Comparison of ENCODE assay signal across 9 mouse cellular contexts in the genomic region with DNA sequence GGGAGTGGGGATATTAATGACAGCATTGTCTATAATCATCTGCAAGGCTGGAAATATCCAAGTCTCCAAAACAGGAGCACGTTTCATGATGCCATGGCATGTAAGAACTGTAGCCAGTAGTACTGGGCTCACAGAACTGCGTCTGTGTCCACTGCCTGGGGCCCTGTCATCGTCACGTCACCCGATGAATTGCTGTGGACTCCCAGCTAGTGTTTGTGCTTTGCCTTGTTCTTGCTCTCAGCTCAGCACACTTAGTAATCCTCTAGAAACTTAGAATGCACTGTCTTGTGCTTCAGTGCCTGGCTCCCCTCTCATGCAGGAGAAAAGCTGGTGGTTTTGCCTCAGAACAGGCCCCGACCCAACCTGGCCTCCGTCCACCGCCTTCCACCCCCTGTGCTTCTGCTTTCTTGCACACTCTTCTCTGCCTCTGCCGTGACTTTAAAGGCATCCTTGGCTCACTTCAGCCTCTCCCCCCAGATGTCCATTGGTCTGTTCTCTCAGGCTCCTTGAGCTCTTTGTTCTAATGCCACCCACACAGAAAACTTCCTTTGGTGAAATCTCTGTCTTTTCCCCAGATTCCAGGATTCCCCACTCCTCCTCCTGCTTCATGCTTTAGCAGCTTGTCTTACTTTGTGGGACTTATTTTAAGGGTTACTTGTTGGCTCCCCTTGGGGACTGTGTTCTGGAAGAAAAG. TPM values are rescaled to one million over a fixed set of nuclear protein-coding genes. Genes with fewer than 3 reads are reported as not detected.
A peak's percentile ranks its signal among the peaks of the same experiment; 100 is the strongest.
DNase-seq lines count a peak whose midpoint lies in the region; ATAC-seq and TF ChIP-seq lines count a peak whose summit lies in the region.
"Had no signal": no experiment of that assay in that cellular context is flagged by ENCODE, and none has a peak within 500 bp of the region (broad histone marks: within the 10 kb centered on the region; RNA-seq: fewer than 3 reads in every experiment).

No protein-coding gene starts in this region.

- ATAC-seq in intestine, embryonic 14.5 days (replicated peaks; ENCODE audit: low FRiP score, low TSS enrichment, low read depth): no peak; the same call in 1 of the 2 replicates
- no peak for ATAC-seq in intestine, postnatal 0 days
- ATAC-seq in forebrain, embryonic 13.5 days: no peak
- ATAC-seq in limb, embryonic 15.5 days (ENCODE audit: insufficient number of reproducible peaks, low FRiP score, low TSS enrichment, low read depth): no peak

- H3K27ac ChIP-seq in intestine, embryonic 14.5 days (ENCODE audit: low read depth): peak overlapping the region; percentile 73
- H3K27ac ChIP-seq in intestine, postnatal 0 days (ENCODE audit: low read depth, low read length): no peak overlapping the region
- H3K27ac ChIP-seq in forebrain, embryonic 13.5 days: peak overlapping the region; percentile 45; the same call in 1 of the 2 replicates
- H3K27ac ChIP-seq in limb, embryonic 15.5 days: peak overlapping the region; percentile 89

- 37% methylated on average over 9 of the region's 9 CpGs for WGBS in intestine, embryonic 14.5 days
- WGBS in intestine, postnatal 0 days: 57% methylated on average over 9 of the region's 9 CpGs
- 9% methylated on average over 9 of the region's 9 CpGs for WGBS in forebrain, embryonic 13.5 days
- WGBS in limb, embryonic 15.5 days: 38% methylated on average over 9 of the region's 9 CpGs

- no peak for TF ChIP-seq CTCF in intestine, postnatal 0 days (IDR thresholded peaks at IDR 0.05; ENCODE audit: low read depth)

- H3K9me3 ChIP-seq in intestine, embryonic 14.5 days (ENCODE audit: control insufficient read depth, low read length): no peaks in the 10 kb centered on the region
- no peaks in the 10 kb centered on the region for H3K9me3 ChIP-seq in intestine, postnatal 0 days (ENCODE audit: control insufficient read depth)
- no peaks in the 10 kb centered on the region for H3K9me3 ChIP-seq in forebrain, embryonic 13.5 days (replicated peaks)
- H3K9me3 ChIP-seq in limb, embryonic 15.5 days: no peaks in the 10 kb centered on the region

- no peaks in the 10 kb centered on the region for H3K36me3 ChIP-seq in intestine, embryonic 14.5 days (ENCODE audit: control insufficient read depth, insufficient read depth, low read length)
- no peaks in the 10 kb centered on the region for H3K36me3 ChIP-seq in intestine, postnatal 0 days (ENCODE audit: control insufficient read depth, insufficient read depth)
- H3K36me3 ChIP-seq in forebrain, embryonic 13.5 days (ENCODE audit: poor library complexity, severe bottlenecking): no peaks in the 10 kb centered on the region
- no peaks in the 10 kb centered on the region for H3K36me3 ChIP-seq in limb, embryonic 15.5 days

- H3K4me2 ChIP-seq in intestine, embryonic 14.5 days (ENCODE audit: low read length): no peak overlapping the region
- no peak overlapping the region for H3K4me2 ChIP-seq in intestine, postnatal 0 days (replicated peaks; ENCODE audit: low read depth)
- no peak overlapping the region for H3K4me2 ChIP-seq in forebrain, embryonic 13.5 days
- H3K4me2 ChIP-seq in limb, embryonic 15.5 days: no peak overlapping the region

- H3K9ac ChIP-seq in intestine, embryonic 14.5 days (ENCODE audit: low read length): no peak overlapping the region
- H3K9ac ChIP-seq in intestine, postnatal 0 days (ENCODE audit: low read depth, low read length): no peak overlapping the region
- H3K9ac ChIP-seq in forebrain, embryonic 13.5 days: no peak overlapping the region
- no peak overlapping the region for H3K9ac ChIP-seq in limb, embryonic 15.5 days

- no peak overlapping the region for H3K4me3 ChIP-seq in intestine, embryonic 14.5 days (ENCODE audit: low read depth, low read length)
- H3K4me3 ChIP-seq in intestine, postnatal 0 days (ENCODE audit: low read depth, low read length): no peak overlapping the region
- no peak overlapping the region for H3K4me3 ChIP-seq in forebrain, embryonic 13.5 days
- H3K4me3 ChIP-seq in limb, embryonic 15.5 days: no peak overlapping the region

- no peak for DNase-seq in intestine, embryonic 14.5 days (ENCODE audit: low spot score)
- DNase-seq in brain, adult 2 months (ENCODE audit: low read depth, low spot score): peak; percentile 58
- no peak for DNase-seq in spleen, postnatal 14 days (ENCODE audit: low spot score in 2 of 2)
- DNase-seq in kidney, adult 9 months: no peak
- DNase-seq in yolk sac, embryonic 10.5 days (ENCODE audit: low spot score): no peak
- DNase-seq: cerebellum, postnatal 14 days had no signal

- H3K27me3 ChIP-seq in intestine, embryonic 14.5 days (replicated peaks; ENCODE audit: control insufficient read depth, insufficient read depth, low read length): no peaks in the 10 kb centered on the region
- H3K27me3 ChIP-seq in intestine, postnatal 0 days (replicated peaks; ENCODE audit: control insufficient read depth, insufficient read depth, low read length): no peaks in the 10 kb centered on the region
- H3K27me3 ChIP-seq in forebrain, embryonic 13.5 days: 0 out of 2 replicates have a peak, but pooled peaks cover 2% of the 10 kb centered on the region
- H3K27me3 ChIP-seq in limb, embryonic 15.5 days: no peaks in the 10 kb centered on the region

- H3K4me1 ChIP-seq in intestine, embryonic 14.5 days (replicated peaks; ENCODE audit: control insufficient read depth, insufficient read depth, low read length): peaks cover 46% of the 10 kb centered on the region
- H3K4me1 ChIP-seq in intestine, postnatal 0 days (replicated peaks; ENCODE audit: control insufficient read depth, insufficient read depth, low read length): no peaks in the 10 kb centered on the region
- peaks cover 53% of the 10 kb centered on the region for H3K4me1 ChIP-seq in forebrain, embryonic 13.5 days
- peaks cover 52% of the 10 kb centered on the region for H3K4me1 ChIP-seq in limb, embryonic 15.5 days

RNA-seq across cellular contexts. Expression of gene Sec22b, which starts 39.7 kb away (rescaled TPM):
- 132 and 143 TPM in 2 replicates for polyA plus RNA-seq in intestine, embryonic 14.5 days (2014; fragmentation: Nextera tagmentation; extraction: Ambion mirVana)
- polyA plus RNA-seq in intestine, postnatal 0 days (2015; fragmentation: Nextera tagmentation; extraction: Ambion mirVana): 226 and 228 TPM in 2 replicates
- polyA plus RNA-seq in forebrain, embryonic 13.5 days (2015; fragmentation: Nextera tagmentation; extraction: Ambion mirVana): 106 and 117 TPM in 2 replicates
- polyA plus RNA-seq in limb, embryonic 15.5 days (2015; fragmentation: Nextera tagmentation; extraction: Ambion mirVana): 180 and 181 TPM in 2 replicates

RNA-seq across cellular contexts. Expression of gene Pde4dip, which starts 52.2 kb away (rescaled TPM):
- 33.2 and 35.6 TPM in 2 replicates for polyA plus RNA-seq in intestine, embryonic 14.5 days (2014; fragmentation: Nextera tagmentation; extraction: Ambion mirVana)
- polyA plus RNA-seq in intestine, postnatal 0 days (2015; fragmentation: Nextera tagmentation; extraction: Ambion mirVana): 10.0 and 12.4 TPM in 2 replicates
- polyA plus RNA-seq in forebrain, embryonic 13.5 days (2015; fragmentation: Nextera tagmentation; extraction: Ambion mirVana): 37.3 and 46.1 TPM in 2 replicates
- 33.6 and 48.9 TPM in 2 replicates for polyA plus RNA-seq in limb, embryonic 15.5 days (2015; fragmentation: Nextera tagmentation; extraction: Ambion mirVana)
